ENCODE assay signal across 7 mouse cellular contexts in genomic region chr7:80246148-80246721, GRCm38 (mm10). TPM values are rescaled to one million over a fixed set of nuclear protein-coding genes. Genes with fewer than 3 reads are reported as not detected.
DNase-seq lines count a peak whose midpoint lies in the region; ATAC-seq lines count a peak whose summit lies in the region.

Gene Ttll13 (plus strand): TSS chr7:80246376.

- no peaks in the 10 kb centered on the region for H3K27me3 ChIP-seq in embryonic facial prominence, embryonic 11.5 days (ENCODE audit: control insufficient read depth, insufficient read depth, low read length)
- H3K27me3 ChIP-seq in limb, embryonic 11.5 days (ENCODE audit: control insufficient read depth, insufficient read depth, low read length): no peaks in the 10 kb centered on the region
- no peaks in the 10 kb centered on the region for H3K27me3 ChIP-seq in midbrain, embryonic 14.5 days (ENCODE audit: control insufficient read depth, insufficient read depth, low read length)

- H3K4me3 ChIP-seq in embryonic facial prominence, embryonic 11.5 days (ENCODE audit: low read depth, low read length): peak within 1 kb of the TSS; percentile 41
- peak within 1 kb of the TSS; percentile 50 for H3K4me3 ChIP-seq in limb, embryonic 11.5 days (ENCODE audit: low read depth, low read length)
- H3K4me3 ChIP-seq in midbrain, embryonic 14.5 days (replicated peaks; ENCODE audit: low read depth, low read length): peak within 1 kb of the TSS; percentile 55

- under 1% methylated on average over 48 of the region's 48 CpGs for WGBS in embryonic facial prominence, embryonic 11.5 days
- WGBS in limb, embryonic 11.5 days: under 1% methylated on average over 48 of the region's 48 CpGs
- WGBS in midbrain, embryonic 14.5 days: under 1% methylated on average over 48 of the region's 48 CpGs

- peak within 1 kb of the TSS; percentile 32 for H3K4me2 ChIP-seq in embryonic facial prominence, embryonic 11.5 days (ENCODE audit: low read depth, low read length)
- peak within 1 kb of the TSS; percentile 47 for H3K4me2 ChIP-seq in limb, embryonic 11.5 days (ENCODE audit: low read depth, severe bottlenecking)
- H3K4me2 ChIP-seq in midbrain, embryonic 14.5 days (ENCODE audit: low read length): peak within 1 kb of the TSS; percentile 60

- no peaks in the 10 kb centered on the region for H3K4me1 ChIP-seq in embryonic facial prominence, embryonic 11.5 days (ENCODE audit: control insufficient read depth, insufficient read depth, low read length)
- no peaks in the 10 kb centered on the region for H3K4me1 ChIP-seq in limb, embryonic 11.5 days (ENCODE audit: control insufficient read depth, insufficient read depth, low read length)
- H3K4me1 ChIP-seq in midbrain, embryonic 14.5 days (ENCODE audit: control insufficient read depth, insufficient read depth, low read length): no peaks in the 10 kb centered on the region

- H3K36me3 ChIP-seq in embryonic facial prominence, embryonic 11.5 days (replicated peaks; ENCODE audit: control insufficient read depth, insufficient read depth, low read depth, low read length): no peaks in the 10 kb centered on the region
- no peaks in the 10 kb centered on the region for H3K36me3 ChIP-seq in limb, embryonic 11.5 days (ENCODE audit: control insufficient read depth, insufficient read depth, low read length)
- 0 out of 2 replicates have a peak, but pooled peaks cover 1% of the 10 kb centered on the region for H3K36me3 ChIP-seq in midbrain, embryonic 14.5 days (ENCODE audit: control insufficient read depth, insufficient read depth, low read length)

- H3K9ac ChIP-seq in embryonic facial prominence, embryonic 11.5 days (replicated peaks; ENCODE audit: low read length): peak within 1 kb of the TSS; percentile 50
- peak within 1 kb of the TSS; percentile 66 for H3K9ac ChIP-seq in limb, embryonic 11.5 days (ENCODE audit: low read length)
- H3K9ac ChIP-seq in midbrain, embryonic 14.5 days (replicated peaks; ENCODE audit: low read length): peak within 1 kb of the TSS; percentile 72

- peak; percentile 92 for ATAC-seq in embryonic facial prominence, embryonic 11.5 days (replicated peaks; ENCODE audit: insufficient number of reproducible peaks, low FRiP score, low TSS enrichment, low read depth)
- peak; percentile 95 for ATAC-seq in limb, embryonic 11.5 days (ENCODE audit: insufficient number of reproducible peaks, low FRiP score, low TSS enrichment, low read depth)
- ATAC-seq in midbrain, embryonic 14.5 days (ENCODE audit: low FRiP score, low TSS enrichment): peak; percentile 99

- H3K9me3 ChIP-seq in embryonic facial prominence, embryonic 11.5 days (replicated peaks; ENCODE audit: control insufficient read depth, low read length): no peaks in the 10 kb centered on the region
- no peaks in the 10 kb centered on the region for H3K9me3 ChIP-seq in limb, embryonic 11.5 days (ENCODE audit: control insufficient read depth, low read length)
- no peaks in the 10 kb centered on the region for H3K9me3 ChIP-seq in midbrain, embryonic 14.5 days (ENCODE audit: control insufficient read depth, low read length)

- peak; percentile 99 for DNase-seq in adrenal gland, postnatal 14 days
- peak; percentile 99 for DNase-seq in embryonic facial prominence, embryonic 11.5 days (ENCODE audit: low spot score)
- peak; percentile 100 for DNase-seq in heart, adult 11 months
- DNase-seq in kidney, adult 18-20 months: peak; percentile 95
- peak; percentile 99 for DNase-seq in limb, embryonic 11.5 days (ENCODE audit: low spot score)
- peak; percentile 99 for DNase-seq in midbrain, embryonic 14.5 days
- peak; percentile 94 to 96 for DNase-seq in spleen, adult 18-20 months

- H3K27ac ChIP-seq in embryonic facial prominence, embryonic 11.5 days (replicated peaks; ENCODE audit: low read depth, low read length): no peak within 1 kb of the TSS
- H3K27ac ChIP-seq in limb, embryonic 11.5 days (replicated peaks; ENCODE audit: low read depth, low read length): no peak within 1 kb of the TSS
- H3K27ac ChIP-seq in midbrain, embryonic 14.5 days (replicated peaks; ENCODE audit: low read depth, low read length): peak within 1 kb of the TSS; percentile 90

RNA-seq across cellular contexts. Expression of gene Ttll13, which starts in this region (rescaled TPM):
- 0.83 and 1.0 TPM in 2 replicates for total RNA-seq in adrenal gland, postnatal 14 days (2021)
- polyA plus RNA-seq in embryonic facial prominence, embryonic 11.5 days (2014; fragmentation: Nextera tagmentation; extraction: Ambion mirVana): 0.13 and 0.35 TPM in 2 replicates
- polyA plus RNA-seq in limb, embryonic 11.5 days (2014; fragmentation: Nextera tagmentation; extraction: Ambion mirVana): 0.30 and 0.91 TPM in 2 replicates
- 1.2 and 2.2 TPM in 2 replicates for polyA plus RNA-seq in midbrain, embryonic 14.5 days (2014; fragmentation: Nextera tagmentation; extraction: Ambion mirVana)

Comparison
In these comparisons a context has a peak if more than half of its experiments do, and no peak if none do; other contexts are left out.
1. Peak in DNase-seq, ATAC-seq, H3K4me3 ChIP-seq, H3K9ac ChIP-seq and H3K4me2 ChIP-seq in embryonic facial prominence, embryonic 11.5 days; RNA of the gene not detected or under 1 TPM.
2. Peak in DNase-seq, ATAC-seq, H3K4me3 ChIP-seq, H3K9ac ChIP-seq and H3K4me2 ChIP-seq in limb, embryonic 11.5 days; RNA of the gene not detected or under 1 TPM.